Mouse (Mus musculus) lung, embryonic 14.5 days (tissue): Measurements from ENCODE around the gene Arap1. TPM values are rescaled to one million over a fixed set of nuclear protein-coding genes. Genes with fewer than 3 reads are reported as not detected.

Experiments
- ATAC-seq: fragments of 200-750 bp; cut with Nextera tagmentation; 2 replicates; pipeline ENCODE4 v1.8.0; 2017; ENCODE audit warnings: mild to moderate bottlenecking, moderate TSS enrichment, moderate library complexity; ENCODE audit not compliant: insufficient read depth
- DNase-seq: peaks from one replicate; pipeline ENCODE4 v3.0.0-alpha.2; 2015
- H3K27ac ChIP-seq: fragments of 300-500 bp; sonication (generic); 2 replicates; pipeline ENCODE4 v1.5.1; 2014; ENCODE audit warnings: low read depth, mild to moderate bottlenecking, moderate library complexity
- H3K27me3 ChIP-seq: fragments of 300-500 bp; sonication (generic); 2 replicates; pipeline ENCODE4 v1.6.1; 2014; ENCODE audit warnings: low read length, control low read depth; ENCODE audit not compliant: insufficient read depth
- H3K36me3 ChIP-seq: fragments of 300-500 bp; sonication (generic); 2 replicates; pipeline ENCODE4 v1.6.1; 2014; ENCODE audit warnings: control low read depth; ENCODE audit not compliant: insufficient read depth
- H3K4me1 ChIP-seq: fragments of 300-500 bp; sonication (generic); 2 replicates; pipeline ENCODE4 v1.6.1; 2014; ENCODE audit warnings: antibody characterized with exemption, control low read depth; ENCODE audit not compliant: insufficient read depth
- H3K4me2 ChIP-seq: fragments of 300-500 bp; sonication (generic); 2 replicates; pipeline ENCODE4 v1.6.1; 2014; ENCODE audit warnings: mild to moderate bottlenecking
- H3K4me3 ChIP-seq: fragments of 300-500 bp; sonication (generic); 2 replicates; pipeline ENCODE4 v1.5.1; 2014; ENCODE audit warnings: low read depth, low read length
- H3K9ac ChIP-seq: fragments of 300-500 bp; sonication (generic); 2 replicates; pipeline ENCODE4 v1.6.1; 2014
- H3K9me3 ChIP-seq: fragments of 300-500 bp; sonication (generic); 2 replicates; pipeline ENCODE4 v1.6.1; 2016; ENCODE audit warnings: low read depth, low read length, control low read depth
- CTCF ChIP-seq: IDR thresholded peaks from 2 replicates; pipeline ENCODE4 v1.5.1; 2016; ENCODE audit warnings: antibody characterized with exemption, low read depth
- WGBS: fragments of 180-500 bp; shearing (Covaris S2); extraction: QIAGEN DNeasy Blood & Tissue Kit; methylation state at CpG from one replicate; pipeline ENCODE4 v1.1.7; 2014; 5-methylcytosine and 5-hydroxymethylcytosine counted together
- polyA plus RNA-seq: library from polyadenylated mRNA; unstranded; fragments of >200 nt; fragmentation: Nextera tagmentation; extraction: Ambion mirVana; gene quantifications from 2 replicates; pipeline ENCODE4 v1.2.1, GENCODE M21; 2014

The Arap1 gene
- polyA plus RNA-seq, 1 experiment from 2014 or later = 122 TPM

DNA sequence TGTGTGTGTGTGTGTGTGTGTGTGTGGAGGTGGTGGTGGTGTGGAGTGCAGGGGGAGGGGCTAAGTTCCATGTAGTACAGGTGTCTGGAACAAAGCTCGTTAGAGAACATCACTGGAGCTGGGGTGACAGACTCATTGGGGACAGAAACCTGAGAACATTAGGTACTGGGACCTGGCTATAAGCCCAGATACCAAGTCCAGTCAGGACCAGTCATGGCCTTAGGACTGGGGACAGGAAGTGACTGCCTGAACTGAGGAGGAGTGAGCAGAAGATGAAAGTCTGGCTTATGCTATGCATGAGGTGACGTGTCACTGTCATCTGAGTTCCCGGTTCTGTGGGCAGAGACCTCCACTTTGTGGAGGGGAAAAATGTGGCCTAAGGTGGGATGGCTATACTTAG lies 12.5 kb downstream of the Arap1 start:
- WGBS = 40% methylated on average over 3 of the region's 3 CpGs
- Histone ChIP-seq H3K4me3 (no peak overlapping the region), H3K36me3 (no peaks in the 10 kb centered on the region), H3K9ac (no peak overlapping the region), H3K27ac (no peak overlapping the region), H3K27me3 (no peaks in the 10 kb centered on the region), H3K9me3 (no peaks in the 10 kb centered on the region), H3K4me1 (peaks cover 4% of the 10 kb centered on the region; the same call in 1 of the 2 replicates), H3K4me2 (no peak overlapping the region)
- DNase-seq (no peak), ATAC-seq (no peak)
- no peak for TF ChIP-seq CTCF

DNA sequence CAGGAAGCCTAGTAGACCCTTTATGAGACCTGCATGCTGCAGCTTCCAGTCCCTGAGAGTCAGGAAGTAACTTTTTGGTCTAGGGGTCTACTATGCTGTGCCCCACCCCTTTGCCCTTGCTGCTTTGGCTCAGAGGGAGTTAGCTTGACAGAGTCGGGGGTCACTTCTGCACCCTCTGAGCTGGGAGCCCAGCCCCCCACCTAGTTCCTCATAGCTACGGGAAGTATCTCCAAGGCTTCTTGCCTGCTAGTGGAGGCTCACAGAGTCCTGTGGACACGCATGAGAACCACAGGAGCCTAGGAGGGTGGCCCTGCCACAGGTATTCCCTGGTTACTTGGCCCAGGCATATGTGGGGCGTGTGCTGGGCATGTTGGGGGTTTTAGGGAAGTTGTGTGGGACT lies 13.2 kb downstream of the Arap1 start:
- no peak overlapping the region for H3K4me2 ChIP-seq
- no peak overlapping the region for H3K27ac ChIP-seq
- H3K27me3 ChIP-seq = no peaks in the 10 kb centered on the region
- TF ChIP-seq CTCF = no peak
- H3K36me3 ChIP-seq = no peaks in the 10 kb centered on the region
- no peaks in the 10 kb centered on the region for H3K9me3 ChIP-seq
- no peak overlapping the region for H3K4me3 ChIP-seq
- ATAC-seq (no peak), DNase-seq (no peak)
- WGBS = 71% methylated on average over 4 of the region's 4 CpGs
- H3K9ac ChIP-seq = no peak overlapping the region
- H3K4me1 ChIP-seq = peaks cover 4% of the 10 kb centered on the region; the same call in 1 of the 2 replicates

DNA sequence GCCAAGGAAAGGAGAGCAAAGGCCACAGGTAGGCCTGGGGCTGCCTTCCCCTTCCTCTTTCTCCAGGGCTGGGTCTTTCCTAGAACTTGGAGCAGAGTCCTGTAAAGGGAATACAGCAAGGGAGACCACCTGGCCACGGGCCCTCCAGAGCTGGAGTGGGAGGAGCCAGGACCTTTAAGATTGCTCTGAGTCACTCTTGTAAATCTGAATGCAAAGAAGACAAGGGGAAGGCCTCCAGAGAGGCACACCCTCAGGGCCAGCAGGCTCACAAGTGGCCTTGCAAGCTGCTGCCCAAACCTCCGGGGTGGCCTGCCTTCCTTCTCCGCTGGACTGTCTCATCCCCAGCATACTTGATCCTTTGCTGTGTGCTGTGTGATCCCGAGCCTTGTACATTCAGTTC lies 13.9 kb downstream of the Arap1 start:
- TF ChIP-seq CTCF = no peak
- Histone ChIP-seq H3K4me2 (no peak overlapping the region), H3K9ac (no peak overlapping the region; the same call in 1 of the 2 replicates), H3K27me3 (no peaks in the 10 kb centered on the region), H3K4me1 (peaks cover 4% of the 10 kb centered on the region; the same call in 1 of the 2 replicates), H3K9me3 (no peaks in the 10 kb centered on the region), H3K27ac (no peak overlapping the region), H3K36me3 (no peaks in the 10 kb centered on the region), H3K4me3 (no peak overlapping the region)
- ATAC-seq (0 out of 2 replicates have a peak, but pooled peaks have one; percentile 19), DNase-seq (no peak)
- WGBS = 61% methylated on average over 4 of the region's 4 CpGs

DNA sequence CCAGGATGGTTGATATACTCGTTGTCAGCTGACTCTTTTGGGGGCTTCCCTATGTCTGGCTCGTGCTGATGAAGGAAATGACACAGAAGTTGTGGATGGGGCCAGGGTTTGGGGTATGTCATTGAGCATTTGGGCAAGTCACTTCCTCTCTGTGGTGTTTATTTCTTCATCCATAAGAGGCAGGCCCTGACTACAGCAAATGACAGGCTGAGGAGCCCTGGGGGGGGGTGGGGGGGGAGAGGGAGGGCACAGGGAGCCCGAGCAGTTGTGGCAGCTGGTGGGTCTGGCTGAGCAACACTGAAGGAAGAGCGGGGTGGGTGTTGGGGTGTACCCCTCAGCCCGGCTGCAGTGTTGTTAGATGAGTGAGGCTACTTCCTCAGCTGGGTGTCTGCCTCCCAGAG lies 14.9 kb downstream of the Arap1 start:
- no peak overlapping the region for H3K4me2 ChIP-seq
- H3K9ac ChIP-seq = no peak overlapping the region
- H3K36me3 ChIP-seq = no peaks in the 10 kb centered on the region
- DNase-seq = no peak
- H3K27ac ChIP-seq = no peak overlapping the region
- ATAC-seq = no peak
- no peaks in the 10 kb centered on the region for H3K27me3 ChIP-seq
- peaks cover 4% of the 10 kb centered on the region; the same call in 1 of the 2 replicates for H3K4me1 ChIP-seq
- TF ChIP-seq CTCF = no peak
- H3K4me3 ChIP-seq = no peak overlapping the region
- no peaks in the 10 kb centered on the region for H3K9me3 ChIP-seq
- 61% methylated on average over 5 of the region's 5 CpGs for WGBS

DNA sequence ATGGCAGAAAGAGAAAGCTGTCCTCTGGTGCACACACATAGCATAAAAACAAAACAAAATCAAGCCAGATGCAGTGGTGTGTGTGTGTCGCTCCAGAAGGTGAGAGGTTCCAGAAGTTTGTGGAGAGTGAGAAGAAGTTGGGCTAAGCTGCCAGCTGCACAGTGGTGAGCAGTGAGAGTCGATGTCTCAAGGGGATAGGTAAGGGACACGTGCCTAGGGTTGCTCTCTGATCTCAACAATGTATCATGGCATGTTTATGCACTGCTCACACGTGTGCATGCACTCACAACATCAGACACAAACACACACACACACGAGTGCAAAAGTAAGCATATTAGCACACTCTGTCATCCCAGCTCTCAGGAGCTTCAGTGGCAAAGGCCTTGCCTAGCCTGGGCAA lies 16.0 kb downstream of the Arap1 start:
- DNase-seq (no peak), ATAC-seq (no peak)
- H3K4me2 ChIP-seq = no peak overlapping the region
- no peak for TF ChIP-seq CTCF
- no peaks in the 10 kb centered on the region for H3K9me3 ChIP-seq
- 68% methylated on average over 5 of the region's 5 CpGs for WGBS
- peaks cover 4% of the 10 kb centered on the region; the same call in 1 of the 2 replicates for H3K4me1 ChIP-seq
- H3K4me3 ChIP-seq = no peak overlapping the region
- H3K27ac ChIP-seq = no peak overlapping the region
- no peaks in the 10 kb centered on the region for H3K27me3 ChIP-seq
- H3K36me3 ChIP-seq = no peaks in the 10 kb centered on the region
- H3K9ac ChIP-seq = no peak overlapping the region

DNA sequence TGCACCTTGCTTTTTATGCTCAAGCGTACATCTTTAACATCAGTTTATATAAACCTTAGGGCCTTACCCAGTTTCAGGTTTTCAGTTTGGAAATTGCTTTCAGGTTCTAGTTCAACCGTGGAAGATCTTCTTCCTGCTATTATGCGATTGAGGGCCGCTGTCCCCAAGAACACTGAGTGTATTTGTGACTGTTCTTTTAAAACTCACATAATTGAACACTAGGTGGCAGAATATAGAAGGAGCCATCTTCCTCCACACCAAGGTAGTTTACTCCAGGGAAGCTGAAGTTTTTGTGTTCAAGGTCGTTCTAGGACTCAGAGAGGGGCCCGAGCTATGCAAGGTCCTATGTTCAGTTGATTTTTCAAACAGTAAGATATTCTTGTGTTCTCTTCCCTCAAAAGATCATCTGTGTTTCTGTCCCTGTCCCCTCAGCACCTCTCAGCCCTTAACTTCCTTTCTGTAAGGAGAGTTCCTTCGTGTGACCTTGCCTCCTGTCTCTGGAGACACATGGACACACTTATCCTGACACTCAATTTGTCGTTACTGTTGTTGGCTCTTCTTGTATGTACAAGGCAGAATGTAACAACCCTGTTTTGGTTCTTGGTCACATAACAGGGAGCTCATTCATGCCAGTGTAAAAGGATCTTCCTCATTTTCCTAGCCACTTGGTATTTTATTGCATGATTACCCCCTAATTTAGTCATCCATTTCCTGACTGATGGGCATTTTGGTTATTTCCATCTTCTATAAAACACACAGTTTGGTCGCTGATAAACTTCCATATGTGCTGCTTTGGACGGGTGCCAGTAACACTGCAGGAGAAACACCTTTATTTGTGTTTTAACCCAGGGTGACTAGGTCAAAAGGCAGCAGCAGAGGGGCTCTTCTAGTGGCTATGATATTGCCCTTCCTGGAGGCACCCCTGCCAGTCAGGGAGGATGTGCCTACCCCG lies 20.3 kb downstream of the Arap1 start:
- no peak overlapping the region for H3K4me2 ChIP-seq
- ATAC-seq = no peak
- no peak overlapping the region for H3K4me3 ChIP-seq
- no peak overlapping the region for H3K9ac ChIP-seq
- no peaks in the 10 kb centered on the region for H3K36me3 ChIP-seq
- WGBS = 52% methylated on average over 11 of the region's 11 CpGs
- peak; percentile 53 for DNase-seq
- no peaks in the 10 kb centered on the region for H3K4me1 ChIP-seq
- H3K27me3 ChIP-seq = no peaks in the 10 kb centered on the region
- no peak overlapping the region for H3K27ac ChIP-seq
- peak; percentile 50 for TF ChIP-seq CTCF
- no peaks in the 10 kb centered on the region for H3K9me3 ChIP-seq

DNA sequence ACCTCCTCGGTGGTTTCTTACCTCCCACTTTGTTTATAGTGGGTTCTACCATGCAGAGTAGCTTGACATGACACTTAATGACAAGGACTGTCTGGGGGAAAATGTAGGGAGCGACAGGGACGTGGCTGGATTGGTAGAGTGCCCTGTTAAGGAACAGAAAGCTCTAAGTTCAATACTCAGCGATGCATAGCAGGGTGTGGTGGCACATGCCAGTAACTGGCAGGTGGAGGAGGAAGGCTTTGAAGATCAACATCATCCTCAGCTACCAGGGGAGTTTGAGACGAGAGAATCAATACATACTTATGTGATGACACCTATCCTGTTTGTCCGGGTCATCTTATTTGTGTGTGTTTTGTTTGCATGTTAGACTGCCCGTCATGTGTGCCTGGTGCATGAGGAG lies 21.8 kb downstream of the Arap1 start:
- H3K27me3 ChIP-seq = no peaks in the 10 kb centered on the region
- no peak overlapping the region for H3K4me3 ChIP-seq
- no peak overlapping the region for H3K4me2 ChIP-seq
- 69% methylated on average over 7 of the region's 7 CpGs for whole genome bisulfite sequencing
- ATAC-seq (no peak), DNase-seq (no peak)
- no peaks in the 10 kb centered on the region for H3K9me3 ChIP-seq
- no peak overlapping the region for H3K9ac ChIP-seq
- H3K4me1 ChIP-seq = no peaks in the 10 kb centered on the region
- no peaks in the 10 kb centered on the region for H3K36me3 ChIP-seq
- H3K27ac ChIP-seq = no peak overlapping the region
- TF ChIP-seq CTCF = no peak
